Mouse (Mus musculus): ENCODE results near the gene Olfr521.
"Not testable (repeated sequence)": the region's sequence is repeated elsewhere in the genome, so short reads cannot be mapped to it uniquely, and the experiment has no call there.

Olfr521 gene

DNA sequence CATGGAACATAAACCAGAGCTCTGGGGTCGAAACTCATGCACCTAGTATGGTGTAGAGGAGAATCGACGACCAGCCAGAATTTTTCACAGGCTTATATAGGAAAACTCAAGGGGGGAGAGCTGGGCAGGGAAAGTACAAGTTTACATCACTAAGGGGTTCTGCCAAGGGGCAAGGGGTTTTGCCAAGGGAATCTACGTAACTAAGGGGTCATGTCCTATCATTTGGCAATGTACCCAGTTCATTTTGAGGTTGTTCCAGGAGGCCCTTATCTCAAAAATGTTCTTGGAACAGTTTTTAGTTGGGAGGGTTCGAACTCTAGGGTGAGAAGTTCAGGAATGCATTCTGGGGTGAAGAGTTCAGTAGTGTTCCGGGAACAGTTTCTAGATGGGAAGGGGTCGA lies 43.7 kb downstream of the Olfr521 start:
- DNase-seq (ENCODE audit: low spot score), result not testable (repeated sequence)

DNA sequence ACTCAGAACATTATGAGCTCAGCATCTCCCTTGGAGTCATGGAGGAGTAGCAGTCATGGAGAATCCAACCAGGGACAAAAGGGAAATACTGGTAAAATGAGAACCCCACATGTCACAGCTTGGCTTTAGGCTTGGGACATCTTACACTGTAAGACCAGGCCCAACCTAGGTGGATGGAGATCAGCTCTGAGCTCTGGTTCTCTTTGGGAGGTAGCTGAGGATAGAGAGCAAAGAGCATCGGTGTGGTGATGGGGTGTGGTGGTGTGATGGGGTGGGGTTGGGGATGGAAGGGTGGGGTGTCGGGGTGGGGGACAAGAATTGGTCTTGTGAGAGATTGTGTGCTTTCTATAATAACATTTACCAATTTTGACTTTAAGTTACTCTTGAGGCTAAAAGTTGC lies 47.5 kb downstream of the Olfr521 start:
- DNase-seq (ENCODE audit: low spot score), result no peak

DNA sequence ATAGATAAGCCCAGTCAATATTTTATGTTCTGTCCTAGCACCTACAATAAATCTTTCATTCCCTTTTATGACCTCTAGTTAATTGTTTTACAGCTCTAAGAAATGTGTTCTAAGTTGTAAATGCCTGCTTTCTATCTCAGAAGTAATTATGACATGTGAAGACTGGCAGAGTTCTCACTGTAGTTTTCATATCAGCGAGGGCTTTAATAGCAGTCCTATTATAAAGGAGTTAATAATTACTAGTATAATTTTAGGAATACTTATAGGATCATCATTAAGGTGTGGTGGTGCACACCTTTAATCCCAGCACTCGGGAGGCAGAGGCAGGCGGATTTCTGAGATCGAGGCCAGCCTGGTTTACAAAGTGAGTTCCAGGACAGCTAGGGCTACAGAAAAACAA lies 48.4 kb downstream of the Olfr521 start:
- no peak for DNase-seq (ENCODE audit: low spot score)

DNA sequence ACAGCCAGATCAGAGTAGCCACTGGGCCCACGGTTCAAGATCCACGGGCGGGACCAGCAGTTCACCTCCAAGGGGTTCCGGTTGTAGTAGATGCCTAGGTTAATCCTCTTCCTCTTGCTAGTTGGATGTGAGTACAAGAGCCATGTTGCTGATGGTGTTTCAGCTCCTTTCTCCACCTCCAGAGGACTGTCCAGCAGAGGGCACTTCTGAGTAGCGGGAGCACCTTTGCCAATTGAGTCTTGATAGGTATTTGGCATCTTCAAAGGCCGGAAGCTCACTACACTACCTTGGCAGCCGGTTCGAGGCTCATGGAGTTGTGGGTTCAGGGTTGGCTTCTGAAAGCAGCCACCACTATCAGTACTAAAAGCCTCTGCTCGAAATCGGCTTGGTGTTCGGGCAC lies 50.1 kb downstream of the Olfr521 start:
- no peak for DNase-seq (ENCODE audit: low spot score)

DNA sequence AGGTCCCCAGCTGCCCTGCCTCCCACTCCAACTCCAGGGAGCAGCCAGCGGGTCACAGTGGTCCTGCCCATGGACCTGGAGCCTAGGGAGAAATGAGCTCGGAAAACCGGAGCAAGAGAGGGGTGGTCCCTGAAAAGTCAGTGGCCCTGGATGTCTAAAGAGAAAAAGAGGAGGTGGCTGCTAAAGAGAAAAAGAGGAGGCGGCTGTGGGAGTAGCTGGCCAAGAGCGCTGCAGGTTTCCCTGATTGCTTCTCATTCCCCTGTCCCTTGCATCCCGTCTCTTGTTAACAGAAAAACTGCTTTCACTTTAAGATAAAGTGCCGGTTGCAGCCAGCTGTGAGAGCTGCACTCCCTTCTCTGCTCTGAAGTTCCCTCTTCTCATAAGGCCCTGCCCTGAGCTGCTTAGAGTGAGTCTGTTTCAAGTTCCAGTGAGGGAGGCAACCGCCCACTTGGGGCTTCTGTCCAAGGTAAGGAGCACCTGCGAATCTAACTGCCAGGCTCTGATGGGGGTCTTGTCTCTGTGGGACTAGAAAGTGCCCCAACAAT lies 54.9 kb downstream of the Olfr521 start:
- not testable (repeated sequence) for DNase-seq (ENCODE audit: low spot score)

All from urinary bladder, postnatal 10 days (tissue).